In the genomic region with DNA sequence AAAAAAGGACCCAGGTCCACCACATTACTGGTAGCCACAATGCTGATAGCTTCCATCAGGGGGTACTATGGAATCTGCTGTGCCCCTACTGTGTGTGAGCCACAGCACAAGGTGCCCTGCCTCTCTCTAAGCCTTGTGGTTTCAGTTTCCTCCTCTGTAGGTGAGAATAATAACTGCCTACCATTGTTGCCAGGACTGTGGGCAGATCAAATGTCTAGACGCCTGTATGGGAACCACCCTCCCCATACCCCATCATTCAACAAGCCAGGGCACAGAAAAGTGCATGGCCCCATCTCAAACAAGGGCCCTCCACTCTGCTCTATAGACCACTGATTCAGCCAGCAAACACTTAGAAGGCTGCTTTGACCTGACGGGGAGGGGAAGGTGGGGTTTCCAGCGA, we compare ENCODE assay signal across 13 mouse cellular contexts.
DNase-seq lines count a peak whose midpoint lies in the region; ATAC-seq and TF ChIP-seq lines count a peak whose summit lies in the region.
"Had no signal": no experiment of that assay in that cellular context is flagged by ENCODE, and none has a peak within 500 bp of the region (broad histone marks: within the 10 kb centered on the region; RNA-seq: fewer than 3 reads in every experiment).

No protein-coding gene starts in this region.

- no peak overlapping the region for H3K4me2 ChIP-seq in forebrain, embryonic 12.5 days
- no peak overlapping the region for H3K4me2 ChIP-seq in forebrain, postnatal 0 days (ENCODE audit: low read depth)
- no peak overlapping the region for H3K4me2 ChIP-seq in neural tube, embryonic 11.5 days (ENCODE audit: low read depth)
- no peak overlapping the region for H3K4me2 ChIP-seq in neural tube, embryonic 15.5 days
- H3K4me2 ChIP-seq: embryonic facial prominence, embryonic 15.5 days had no signal

- TF ChIP-seq CTCF in forebrain, postnatal 0 days (IDR thresholded peaks at IDR 0.05; ENCODE audit: low read depth), result no peak
- no peak for TF ChIP-seq CTCF in gastrocnemius, adult 2 months (IDR thresholded peaks at IDR 0.05)

- H3K27me3 ChIP-seq in forebrain, embryonic 12.5 days, result peaks cover 11% of the 10 kb centered on the region; the same call in 1 of the 2 replicates
- H3K27me3 ChIP-seq in forebrain, postnatal 0 days (ENCODE audit: insufficient read depth, low read length), result no peaks in the 10 kb centered on the region
- H3K27me3 ChIP-seq in neural tube, embryonic 11.5 days (ENCODE audit: control insufficient read depth, insufficient read depth, low read length), result no peaks in the 10 kb centered on the region
- no peaks in the 10 kb centered on the region for H3K27me3 ChIP-seq in neural tube, embryonic 15.5 days (replicated peaks)
- H3K27me3 ChIP-seq: embryonic facial prominence, embryonic 15.5 days; Patski had no signal

- no peaks in the 10 kb centered on the region for H3K9me3 ChIP-seq in forebrain, embryonic 12.5 days
- H3K9me3 ChIP-seq in forebrain, postnatal 0 days (ENCODE audit: low read length), result no peaks in the 10 kb centered on the region
- H3K9me3 ChIP-seq in neural tube, embryonic 11.5 days (ENCODE audit: control insufficient read depth, low read length), result no peaks in the 10 kb centered on the region
- H3K9me3 ChIP-seq in neural tube, embryonic 15.5 days (replicated peaks), result no peaks in the 10 kb centered on the region
- H3K9me3 ChIP-seq: embryonic facial prominence, embryonic 15.5 days had no signal

- intact Hi-C loops in gastrocnemius, adult 2 months (cut with DNase I), result no loop called here

- peaks cover 60% of the 10 kb centered on the region for H3K4me1 ChIP-seq in forebrain, embryonic 12.5 days
- peaks cover 23% of the 10 kb centered on the region for H3K4me1 ChIP-seq in forebrain, postnatal 0 days (ENCODE audit: insufficient read depth)
- H3K4me1 ChIP-seq in neural tube, embryonic 11.5 days (ENCODE audit: control insufficient read depth, insufficient read depth, low read length), result peaks cover 53% of the 10 kb centered on the region
- peaks cover 61% of the 10 kb centered on the region for H3K4me1 ChIP-seq in neural tube, embryonic 15.5 days

- no peaks in the 10 kb centered on the region for H3K36me3 ChIP-seq in forebrain, embryonic 12.5 days (replicated peaks)
- no peaks in the 10 kb centered on the region for H3K36me3 ChIP-seq in forebrain, postnatal 0 days (ENCODE audit: insufficient read depth)
- no peaks in the 10 kb centered on the region for H3K36me3 ChIP-seq in neural tube, embryonic 11.5 days (ENCODE audit: control insufficient read depth, insufficient read depth, low read length)
- H3K36me3 ChIP-seq in neural tube, embryonic 15.5 days, result no peaks in the 10 kb centered on the region
- H3K36me3 ChIP-seq: embryonic facial prominence, embryonic 15.5 days had no signal

- 41% methylated on average over 3 of the region's 3 CpGs for WGBS in forebrain, embryonic 12.5 days
- 58% methylated on average over 3 of the region's 3 CpGs for WGBS in forebrain, postnatal 0 days
- WGBS in neural tube, embryonic 11.5 days, result 53% methylated on average over 3 of the region's 3 CpGs
- WGBS in neural tube, embryonic 15.5 days, result 40% methylated on average over 3 of the region's 3 CpGs

- H3K4me3 ChIP-seq in forebrain, embryonic 12.5 days (replicated peaks), result no peak overlapping the region
- no peak overlapping the region for H3K4me3 ChIP-seq in forebrain, postnatal 0 days (ENCODE audit: low read depth, low read length)
- no peak overlapping the region for H3K4me3 ChIP-seq in neural tube, embryonic 11.5 days (ENCODE audit: low read depth, low read length)
- H3K4me3 ChIP-seq in neural tube, embryonic 15.5 days (replicated peaks), result no peak overlapping the region
- no peak overlapping the region for H3K4me3 ChIP-seq in gastrocnemius, adult 2 months
- H3K4me3 ChIP-seq: embryonic facial prominence, embryonic 15.5 days had no signal

- no peak for DNase-seq in forebrain, postnatal 0 days
- DNase-seq in neural tube, embryonic 11.5 days (ENCODE audit: low spot score), result no peak
- DNase-seq in neural tube, embryonic 10.5 days (ENCODE audit: extremely low spot score, low spot score), result no peak
- no peak for DNase-seq in yolk sac, embryonic 10.5 days (ENCODE audit: low spot score)
- no peak for DNase-seq in gastrocnemius, adult 2 months
- DNase-seq: adrenal gland, postnatal 14 days; kidney, adult 9 months; layer of hippocampus, adult 9-11 months had no signal

- ATAC-seq in forebrain, embryonic 12.5 days (ENCODE audit: low FRiP score), result no peak
- no peak for ATAC-seq in forebrain, postnatal 0 days
- ATAC-seq in neural tube, embryonic 11.5 days (ENCODE audit: insufficient read depth, low FRiP score, low TSS enrichment), result no peak
- peak; percentile 23; the same call in 1 of the 2 replicates for ATAC-seq in megakaryocyte, adult 5-6 weeks (ENCODE audit: poor library complexity, severe bottlenecking)
- no peak for ATAC-seq in neural tube, embryonic 15.5 days (ENCODE audit: low FRiP score)
- ATAC-seq: Patski had no signal

- peak overlapping the region; percentile 72 for H3K27ac ChIP-seq in forebrain, embryonic 12.5 days
- no peak overlapping the region for H3K27ac ChIP-seq in forebrain, postnatal 0 days (ENCODE audit: low read depth, low read length)
- peak overlapping the region; percentile 46 for H3K27ac ChIP-seq in neural tube, embryonic 11.5 days (ENCODE audit: low read depth, low read length)
- H3K27ac ChIP-seq in neural tube, embryonic 15.5 days (replicated peaks), result 0 out of 2 replicates have a peak overlapping the region, but pooled peaks have one; percentile 64
- H3K27ac ChIP-seq in gastrocnemius, adult 2 months, result no peak overlapping the region

- H3K9ac ChIP-seq in forebrain, embryonic 12.5 days, result no peak overlapping the region
- H3K9ac ChIP-seq in forebrain, postnatal 0 days, result no peak overlapping the region
- H3K9ac ChIP-seq in neural tube, embryonic 11.5 days (ENCODE audit: low read length), result no peak overlapping the region
- H3K9ac ChIP-seq in neural tube, embryonic 15.5 days (replicated peaks), result no peak overlapping the region
- H3K9ac ChIP-seq: embryonic facial prominence, embryonic 15.5 days had no signal

Comparison
In these comparisons a context has a peak if more than half of its experiments do, and no peak if none do; other contexts are left out.
1. H3K27ac ChIP-seq: peak in forebrain, embryonic 12.5 days (single experiment), neural tube, embryonic 11.5 days (single experiment) and neural tube, embryonic 15.5 days (single experiment); none in forebrain, postnatal 0 days (single experiment) and gastrocnemius, adult 2 months (single experiment).